In genomic region chr19:5871273-5871672, GRCm38 (mm10) we compare ENCODE assay signal across 8 mouse cellular contexts. TPM values are rescaled to one million over a fixed set of nuclear protein-coding genes. Genes with fewer than 3 reads are reported as not detected.
DNase-seq lines count a peak whose midpoint lies in the region; ATAC-seq lines count a peak whose summit lies in the region.

No protein-coding gene starts in this region.

- WGBS in liver, embryonic 15.5 days (ENCODE audit: insufficient replicate concordance): 23% methylated on average over 7 of the region's 7 CpGs
- WGBS in neural tube, embryonic 14.5 days: 3% methylated on average over 7 of the region's 7 CpGs

- H3K4me3 ChIP-seq in brown adipose tissue, adult 24 weeks (ENCODE audit: insufficient read depth, low read depth, low read length): no peak overlapping the region
- no peak overlapping the region for H3K4me3 ChIP-seq in liver, embryonic 15.5 days (replicated peaks)
- no peak overlapping the region for H3K4me3 ChIP-seq in neural tube, embryonic 14.5 days (ENCODE audit: low read depth, low read length)

- H3K36me3 ChIP-seq in liver, embryonic 15.5 days (replicated peaks): peaks cover 38% of the 10 kb centered on the region
- H3K36me3 ChIP-seq in neural tube, embryonic 14.5 days (ENCODE audit: control insufficient read depth, insufficient read depth, low read length): peaks cover 13% of the 10 kb centered on the region

- H3K9me3 ChIP-seq in liver, embryonic 15.5 days (replicated peaks): no peaks in the 10 kb centered on the region
- no peaks in the 10 kb centered on the region for H3K9me3 ChIP-seq in neural tube, embryonic 14.5 days (ENCODE audit: control insufficient read depth, low read length)

- peak overlapping the region; percentile 50; the same call in 1 of the 2 replicates for H3K27ac ChIP-seq in brown adipose tissue, adult 24 weeks (replicated peaks; ENCODE audit: low read depth, low read length)
- H3K27ac ChIP-seq in liver, embryonic 15.5 days (replicated peaks): peak overlapping the region; percentile 48
- peak overlapping the region; percentile 57 for H3K27ac ChIP-seq in neural tube, embryonic 14.5 days (ENCODE audit: low read depth, low read length)

- peaks cover 10% of the 10 kb centered on the region for H3K4me1 ChIP-seq in brown adipose tissue, adult 24 weeks (ENCODE audit: control insufficient read depth, insufficient read depth, insufficient read length, low read length)
- H3K4me1 ChIP-seq in liver, embryonic 15.5 days (replicated peaks): peaks cover 54% of the 10 kb centered on the region
- H3K4me1 ChIP-seq in neural tube, embryonic 14.5 days (ENCODE audit: control insufficient read depth, insufficient read depth, low read length): peaks cover 14% of the 10 kb centered on the region

- ATAC-seq in CD4-positive, CD25-positive, alpha-beta regulatory T cell, adult 4 months: peak; percentile 24
- ATAC-seq in liver, embryonic 15.5 days (ENCODE audit: insufficient read depth): 0 out of 2 replicates have a peak, but pooled peaks have one; percentile 14
- ATAC-seq in neural tube, embryonic 14.5 days (ENCODE audit: low read depth): peak; percentile 38; the same call in 1 of the 2 replicates

- peak overlapping the region; percentile 92 for H3K4me2 ChIP-seq in liver, embryonic 15.5 days
- peak overlapping the region; percentile 14; the same call in 1 of the 2 replicates for H3K4me2 ChIP-seq in neural tube, embryonic 14.5 days (ENCODE audit: low read depth, low read length)

- no peak overlapping the region for H3K9ac ChIP-seq in liver, embryonic 15.5 days
- 0 out of 2 replicates have a peak overlapping the region, but pooled peaks have one; percentile 28 for H3K9ac ChIP-seq in neural tube, embryonic 14.5 days (replicated peaks; ENCODE audit: low read depth, low read length)

- H3K27me3 ChIP-seq in liver, embryonic 15.5 days: no peaks in the 10 kb centered on the region
- no peaks in the 10 kb centered on the region for H3K27me3 ChIP-seq in neural tube, embryonic 14.5 days (ENCODE audit: control insufficient read depth, insufficient read depth, low read length)

- DNase-seq in heart, postnatal 4 days: peak; percentile 61
- DNase-seq in cerebellum, postnatal 10 days: no peak
- DNase-seq in frontal cortex, postnatal 25 days (ENCODE audit: low spot score in 2 of 2): no peak
- no peak for DNase-seq in gastrocnemius, postnatal 10 days

RNA-seq across cellular contexts. Expression of gene Frmd8, which starts 3.8 kb away (rescaled TPM):
- 10 to 100 TPM; 62.6 to 85.3 TPM for polyA plus RNA-seq in CD4-positive, CD25-positive, alpha-beta regulatory T cell, adult 4 months (2017; shearing (Covaris generic))
- polyA plus RNA-seq in brown adipose tissue, adult 24 weeks (2012; ENCODE audit: insufficient read depth, insufficient read length, missing spikeins): 6.6 and 7.0 TPM in 2 replicates
- total RNA-seq in heart, postnatal 4 days (2021): 10 to 100 TPM; 18.6 to 20.9 TPM
- polyA plus RNA-seq in liver, embryonic 15.5 days (2015; fragmentation: Nextera tagmentation; extraction: Ambion mirVana): 12.9 and 13.1 TPM in 2 replicates
- 9.4 and 12.7 TPM in 2 replicates for polyA plus RNA-seq in neural tube, embryonic 14.5 days (2014; fragmentation: Nextera tagmentation; extraction: Ambion mirVana)
- 10 to 100 TPM in 1 of 2 experiments, 1 to 10 TPM in 1; 7.4 to 10.3 TPM for total RNA-seq in gastrocnemius, postnatal 10 days (2021)

RNA-seq across cellular contexts. Expression of gene Slc25a45, which starts 6.3 kb away (rescaled TPM):
- 10 to 100 TPM; 51.6 to 73.7 TPM for polyA plus RNA-seq in CD4-positive, CD25-positive, alpha-beta regulatory T cell, adult 4 months (2017; shearing (Covaris generic))
- 2.3 and 2.4 TPM in 2 replicates for polyA plus RNA-seq in brown adipose tissue, adult 24 weeks (2012; ENCODE audit: insufficient read depth, insufficient read length, missing spikeins)
- 1 to 10 TPM; 5.4 to 6.2 TPM for total RNA-seq in heart, postnatal 4 days (2021)
- 7.1 and 7.9 TPM in 2 replicates for polyA plus RNA-seq in liver, embryonic 15.5 days (2015; fragmentation: Nextera tagmentation; extraction: Ambion mirVana)
- 0.59 and 1.3 TPM in 2 replicates for polyA plus RNA-seq in neural tube, embryonic 14.5 days (2014; fragmentation: Nextera tagmentation; extraction: Ambion mirVana)
- 1 to 10 TPM; 2.6 to 3.5 TPM for total RNA-seq in gastrocnemius, postnatal 10 days (2021)

RNA-seq across cellular contexts. Expression of gene Tigd3, which starts 22.7 kb away (rescaled TPM):
- polyA plus RNA-seq in CD4-positive, CD25-positive, alpha-beta regulatory T cell, adult 4 months (2017; shearing (Covaris generic)): under 1 TPM; 0.51 to 0.84 TPM
- polyA plus RNA-seq in brown adipose tissue, adult 24 weeks (2012; ENCODE audit: insufficient read depth, insufficient read length, missing spikeins): not detected in 2 replicates
- 1 to 10 TPM; 2.0 TPM for total RNA-seq in heart, postnatal 4 days (2021)
- polyA plus RNA-seq in liver, embryonic 15.5 days (2015; fragmentation: Nextera tagmentation; extraction: Ambion mirVana): 2.8 and 2.9 TPM in 2 replicates
- 11.4 and 12.8 TPM in 2 replicates for polyA plus RNA-seq in neural tube, embryonic 14.5 days (2014; fragmentation: Nextera tagmentation; extraction: Ambion mirVana)
- total RNA-seq in gastrocnemius, postnatal 10 days (2021): under 1 TPM; 0.82 to 0.95 TPM

RNA-seq across cellular contexts. Expression of gene Dpf2, which starts 41.5 kb away (rescaled TPM):
- 100 to 1,000 TPM; 214 to 296 TPM for polyA plus RNA-seq in CD4-positive, CD25-positive, alpha-beta regulatory T cell, adult 4 months (2017; shearing (Covaris generic))
- polyA plus RNA-seq in brown adipose tissue, adult 24 weeks (2012; ENCODE audit: insufficient read depth, insufficient read length, missing spikeins): 22.6 and 36.6 TPM in 2 replicates
- total RNA-seq in heart, postnatal 4 days (2021): 100 to 1,000 TPM; 111 to 119 TPM
- polyA plus RNA-seq in liver, embryonic 15.5 days (2015; fragmentation: Nextera tagmentation; extraction: Ambion mirVana): 52.7 and 59.4 TPM in 2 replicates
- polyA plus RNA-seq in neural tube, embryonic 14.5 days (2014; fragmentation: Nextera tagmentation; extraction: Ambion mirVana): 85.3 and 102 TPM in 2 replicates
- 10 to 100 TPM; 86.8 to 90.9 TPM for total RNA-seq in gastrocnemius, postnatal 10 days (2021)

RNA-seq across cellular contexts. Expression of gene Cdc42ep2, which starts 53.3 kb away (rescaled TPM):
- under 1 TPM in 1 of 2 experiments, not detected in 1; 0.34 TPM for polyA plus RNA-seq in CD4-positive, CD25-positive, alpha-beta regulatory T cell, adult 4 months (2017; shearing (Covaris generic))
- 4.0 and 5.4 TPM in 2 replicates for polyA plus RNA-seq in brown adipose tissue, adult 24 weeks (2012; ENCODE audit: insufficient read depth, insufficient read length, missing spikeins)
- total RNA-seq in heart, postnatal 4 days (2021): 10 to 100 TPM; 14.2 to 14.7 TPM
- polyA plus RNA-seq in liver, embryonic 15.5 days (2015; fragmentation: Nextera tagmentation; extraction: Ambion mirVana): 2.9 and 3.1 TPM in 2 replicates
- 16.7 and 17.4 TPM in 2 replicates for polyA plus RNA-seq in neural tube, embryonic 14.5 days (2014; fragmentation: Nextera tagmentation; extraction: Ambion mirVana)
- total RNA-seq in gastrocnemius, postnatal 10 days (2021): 10 to 100 TPM; 16.6 to 20.9 TPM
